Mouse (Mus musculus): ENCODE measurements at regions not wholly inside any gene's neighbourhood (a gene's known extent, or its start where the extent isn't known, plus 50 kb on each side); places are given as distances from the start of the nearest gene placed in this dataset.

DNA sequence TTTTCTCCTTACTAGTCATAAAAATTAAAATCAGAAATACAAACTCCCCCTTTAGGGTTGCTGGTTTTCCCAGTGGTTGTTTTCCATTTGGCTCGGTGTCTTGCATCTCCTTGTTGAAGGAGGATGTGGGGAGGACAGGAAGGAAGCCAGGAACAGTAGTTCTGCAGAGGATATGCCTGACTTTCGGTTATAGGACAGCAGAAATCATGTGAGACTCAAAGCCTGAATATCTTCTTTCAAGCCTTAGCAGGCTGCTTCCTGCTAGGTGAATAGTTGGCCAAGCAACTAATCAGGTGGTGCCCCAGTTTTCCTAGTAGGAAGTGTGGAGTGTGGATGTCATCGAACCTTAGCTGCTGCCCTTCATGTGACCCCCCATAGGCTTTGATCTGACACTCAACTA, 103.6 kb downstream of the Car2 start:
- no peak for TF ChIP-seq EP300 (IDR thresholded peaks at IDR 0.05; ENCODE audit: low read depth)
- no peak for TF ChIP-seq CTCF (IDR thresholded peaks at IDR 0.05; ENCODE audit: low read depth)
